Mouse (Mus musculus): ENCODE measurements around the gene Nbas. TPM values are rescaled to one million over a fixed set of nuclear protein-coding genes. Genes with fewer than 3 reads are reported as not detected.

Nbas gene
- polyA plus RNA-seq, 1 experiment from 2014 or later: 15.4 TPM

- H3K9ac ChIP-seq (replicated peaks): no peak overlapping the region
- H3K27me3 ChIP-seq (replicated peaks): no peaks in the 10 kb centered on the region
- no peaks in the 10 kb centered on the region for H3K9me3 ChIP-seq (replicated peaks)
- H3K36me3 ChIP-seq: 0 out of 2 replicates have a peak, but pooled peaks cover 5% of the 10 kb centered on the region
- H3K4me2 ChIP-seq: no peak overlapping the region
- no peak for ATAC-seq (ENCODE audit: low FRiP score)
- H3K4me3 ChIP-seq (replicated peaks): no peak overlapping the region
- no peak overlapping the region for H3K27ac ChIP-seq (replicated peaks)
- H3K4me1 ChIP-seq: no peaks in the 10 kb centered on the region
- 85% methylated on average over 5 of the region's 5 CpGs for WGBS
Observed at GRCm38 (mm10) chr12:13563646-13564289, 294.8 kb downstream of the Nbas start.

GRCm38 (mm10) chr12:13564330-13564729 lies 295.4 kb downstream of the Nbas start:
- Histone ChIP-seq H3K4me1 (no peaks in the 10 kb centered on the region), H3K9me3 (replicated peaks) (no peaks in the 10 kb centered on the region), H3K9ac (replicated peaks) (no peak overlapping the region), H3K4me2 (no peak overlapping the region), H3K27ac (replicated peaks) (no peak overlapping the region), H3K27me3 (replicated peaks) (no peaks in the 10 kb centered on the region), H3K36me3 (0 out of 2 replicates have a peak, but pooled peaks cover 5% of the 10 kb centered on the region), H3K4me3 (replicated peaks) (no peak overlapping the region)
- no peak for ATAC-seq (ENCODE audit: low FRiP score)
- 86% methylated on average over 2 of the region's 2 CpGs for WGBS

GRCm38 (mm10) chr12:13566421-13566820 lies 297.5 kb downstream of the Nbas start:
- no peak overlapping the region for H3K4me3 ChIP-seq (replicated peaks)
- H3K27ac ChIP-seq (replicated peaks): no peak overlapping the region
- H3K27me3 ChIP-seq (replicated peaks): no peaks in the 10 kb centered on the region
- H3K36me3 ChIP-seq: 0 out of 2 replicates have a peak, but pooled peaks cover 5% of the 10 kb centered on the region
- no peak overlapping the region for H3K9ac ChIP-seq (replicated peaks)
- ATAC-seq (ENCODE audit: low FRiP score): no peak
- H3K4me1 ChIP-seq: no peaks in the 10 kb centered on the region
- no peaks in the 10 kb centered on the region for H3K9me3 ChIP-seq (replicated peaks)
- H3K4me2 ChIP-seq: no peak overlapping the region
- WGBS: 85% methylated on average over 7 of the region's 7 CpGs

- no peak for ATAC-seq (ENCODE audit: low FRiP score)
- WGBS: 73% methylated on average over 4 of the region's 4 CpGs
- H3K9ac ChIP-seq (replicated peaks): no peak overlapping the region
- H3K9me3 ChIP-seq (replicated peaks): no peaks in the 10 kb centered on the region
- no peak overlapping the region for H3K4me2 ChIP-seq
- H3K27ac ChIP-seq (replicated peaks): no peak overlapping the region
- no peaks in the 10 kb centered on the region for H3K36me3 ChIP-seq
- H3K27me3 ChIP-seq (replicated peaks): no peaks in the 10 kb centered on the region
- no peak overlapping the region for H3K4me3 ChIP-seq (replicated peaks)
- H3K4me1 ChIP-seq: no peaks in the 10 kb centered on the region
Observed at GRCm38 (mm10) chr12:13575158-13575557, 306.2 kb downstream of the Nbas start.

GRCm38 (mm10) chr12:13575605-13576600 lies 307.0 kb downstream of the Nbas start:
- no peaks in the 10 kb centered on the region for H3K4me1 ChIP-seq
- ATAC-seq (ENCODE audit: low FRiP score): no peak
- no peaks in the 10 kb centered on the region for H3K9me3 ChIP-seq (replicated peaks)
- H3K27ac ChIP-seq (replicated peaks): no peak overlapping the region
- H3K4me2 ChIP-seq: no peak overlapping the region
- no peaks in the 10 kb centered on the region for H3K36me3 ChIP-seq
- 93% methylated on average over 5 of the region's 5 CpGs for WGBS
- no peaks in the 10 kb centered on the region for H3K27me3 ChIP-seq (replicated peaks)
- no peak overlapping the region for H3K4me3 ChIP-seq (replicated peaks)
- no peak overlapping the region for H3K9ac ChIP-seq (replicated peaks)

GRCm38 (mm10) chr12:13576761-13577160 lies 307.8 kb downstream of the Nbas start:
- Histone ChIP-seq H3K36me3 (no peaks in the 10 kb centered on the region), H3K9ac (replicated peaks) (no peak overlapping the region), H3K27ac (replicated peaks) (no peak overlapping the region), H3K4me1 (no peaks in the 10 kb centered on the region), H3K27me3 (replicated peaks) (no peaks in the 10 kb centered on the region), H3K4me3 (replicated peaks) (no peak overlapping the region), H3K4me2 (no peak overlapping the region), H3K9me3 (replicated peaks) (no peaks in the 10 kb centered on the region)
- no peak for ATAC-seq (ENCODE audit: low FRiP score)
- WGBS: 80% methylated on average over 4 of the region's 4 CpGs

- H3K4me3 ChIP-seq (replicated peaks): no peak overlapping the region
- WGBS: 90% methylated on average over 1 of the region's 1 CpGs
- no peak for ATAC-seq (ENCODE audit: low FRiP score)
- H3K9ac ChIP-seq (replicated peaks): no peak overlapping the region
- H3K9me3 ChIP-seq (replicated peaks): no peaks in the 10 kb centered on the region
- H3K27me3 ChIP-seq (replicated peaks): no peaks in the 10 kb centered on the region
- H3K4me1 ChIP-seq: no peaks in the 10 kb centered on the region
- no peak overlapping the region for H3K27ac ChIP-seq (replicated peaks)
- H3K36me3 ChIP-seq: peaks cover 12% of the 10 kb centered on the region
- H3K4me2 ChIP-seq: no peak overlapping the region
Observed at GRCm38 (mm10) chr12:13580796-13581195, 311.9 kb downstream of the Nbas start.

- H3K9ac ChIP-seq (replicated peaks): no peak overlapping the region
- H3K4me1 ChIP-seq: 0 out of 2 replicates have a peak, but pooled peaks cover 5% of the 10 kb centered on the region
- H3K4me3 ChIP-seq (replicated peaks): no peak overlapping the region
- no peak overlapping the region for H3K4me2 ChIP-seq
- H3K27me3 ChIP-seq (replicated peaks): no peaks in the 10 kb centered on the region
- WGBS: 96% methylated on average over 6 of the region's 6 CpGs
- H3K9me3 ChIP-seq (replicated peaks): no peaks in the 10 kb centered on the region
- no peak for ATAC-seq (ENCODE audit: low FRiP score)
- H3K36me3 ChIP-seq: peaks cover 12% of the 10 kb centered on the region
- no peak overlapping the region for H3K27ac ChIP-seq (replicated peaks)
Observed at GRCm38 (mm10) chr12:13583386-13583785, 314.5 kb downstream of the Nbas start.

- 76% methylated on average over 6 of the region's 6 CpGs for WGBS
- peaks cover 12% of the 10 kb centered on the region for H3K36me3 ChIP-seq
- 0 out of 2 replicates have a peak, but pooled peaks cover 5% of the 10 kb centered on the region for H3K4me1 ChIP-seq
- H3K9ac ChIP-seq (replicated peaks): no peak overlapping the region
- no peak overlapping the region for H3K4me2 ChIP-seq
- no peaks in the 10 kb centered on the region for H3K9me3 ChIP-seq (replicated peaks)
- H3K27ac ChIP-seq (replicated peaks): peak overlapping the region; percentile 64
- ATAC-seq (ENCODE audit: low FRiP score): peak; percentile 51; the same call in 1 of the 2 replicates
- no peaks in the 10 kb centered on the region for H3K27me3 ChIP-seq (replicated peaks)
- no peak overlapping the region for H3K4me3 ChIP-seq (replicated peaks)
Observed at GRCm38 (mm10) chr12:13585527-13586156, 316.7 kb downstream of the Nbas start.

- no peak for ATAC-seq (ENCODE audit: low FRiP score)
- WGBS: 90% methylated on average over 4 of the region's 4 CpGs
- H3K4me1 ChIP-seq: 0 out of 2 replicates have a peak, but pooled peaks cover 5% of the 10 kb centered on the region
Observed at GRCm38 (mm10) chr12:13587675-13588074, 318.7 kb downstream of the Nbas start.

GRCm38 (mm10) chr12:13589021-13589420 lies 320.1 kb downstream of the Nbas start:
- H3K4me2 ChIP-seq: no peak overlapping the region
- H3K9me3 ChIP-seq (replicated peaks): no peaks in the 10 kb centered on the region
- no peak for ATAC-seq (ENCODE audit: low FRiP score)
- H3K27ac ChIP-seq (replicated peaks): no peak overlapping the region
- H3K36me3 ChIP-seq: peaks cover 4% of the 10 kb centered on the region
- H3K4me1 ChIP-seq: 0 out of 2 replicates have a peak, but pooled peaks cover 5% of the 10 kb centered on the region
- no peak overlapping the region for H3K9ac ChIP-seq (replicated peaks)
- no peak overlapping the region for H3K4me3 ChIP-seq (replicated peaks)
- no peaks in the 10 kb centered on the region for H3K27me3 ChIP-seq (replicated peaks)
- 95% methylated on average over 5 of the region's 5 CpGs for WGBS

More at GRCm38 (mm10) chr12:13587675-13588074, 318.7 kb downstream of the Nbas start:
- Histone ChIP-seq H3K27me3 (replicated peaks) (no peaks in the 10 kb centered on the region), H3K36me3 (peaks cover 12% of the 10 kb centered on the region), H3K9ac (replicated peaks) (no peak overlapping the region), H3K4me2 (no peak overlapping the region), H3K9me3 (replicated peaks) (no peaks in the 10 kb centered on the region), H3K27ac (replicated peaks) (no peak overlapping the region), H3K4me3 (replicated peaks) (no peak overlapping the region)

All from neural tube, embryonic 15.5 days (tissue).